In the genomic region with DNA sequence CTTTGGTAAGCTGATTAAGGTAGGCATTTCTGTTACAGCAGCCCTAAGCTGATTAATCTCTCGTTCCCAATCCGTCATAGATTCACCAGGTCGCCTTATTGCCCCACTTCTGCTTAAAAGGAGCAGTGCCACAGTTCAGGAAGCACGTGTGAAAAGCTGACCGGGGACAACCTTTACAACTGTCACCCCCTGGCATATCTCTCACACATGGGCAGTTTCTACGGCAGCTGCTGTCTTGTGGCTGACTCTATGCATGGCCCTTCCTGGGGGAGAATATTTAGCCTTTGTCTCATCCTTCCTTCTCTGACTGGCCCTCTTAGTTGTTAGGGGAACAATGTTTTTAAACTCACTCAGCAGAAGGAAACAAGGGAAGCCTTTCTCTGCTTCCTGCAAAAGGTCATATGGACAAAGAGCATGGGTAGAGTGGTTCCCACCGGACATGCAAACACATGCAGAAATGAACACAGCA, we compare ENCODE assay signal across 10 mouse cellular contexts.
DNase-seq lines count a peak whose midpoint lies in the region; ATAC-seq lines count a peak whose summit lies in the region.
"Had no signal": no experiment of that assay in that cellular context is flagged by ENCODE, and none has a peak within 500 bp of the region (broad histone marks: within the 10 kb centered on the region; RNA-seq: fewer than 3 reads in every experiment).

No protein-coding gene starts in this region.

- peak; percentile 1 for DNase-seq in lung, postnatal 25 days (ENCODE audit: low spot score)
- no peak for DNase-seq in lung, postnatal 14 days
- peak; percentile 16 for DNase-seq in kidney, postnatal 10 days
- DNase-seq in retina, postnatal 7 days (ENCODE audit: low read depth, low spot score) = peak; percentile 30
- DNase-seq in adrenal gland, postnatal 4 days (ENCODE audit: low spot score in 2 of 2) = no peak
- DNase-seq in frontal cortex, postnatal 36 days (ENCODE audit: low spot score in 2 of 2) = no peak
- DNase-seq: thymus, adult 18-20 months had no signal

- H3K9me3 ChIP-seq in forebrain, embryonic 12.5 days = no peaks in the 10 kb centered on the region
- no peaks in the 10 kb centered on the region for H3K9me3 ChIP-seq in forebrain, embryonic 16.5 days (ENCODE audit: control insufficient read depth, low read length)

- WGBS in forebrain, embryonic 12.5 days = 34% methylated on average over 7 of the region's 7 CpGs
- WGBS in forebrain, embryonic 16.5 days = 29% methylated on average over 7 of the region's 7 CpGs

- no peak for ATAC-seq in forebrain, embryonic 12.5 days (ENCODE audit: low FRiP score)
- ATAC-seq in forebrain, embryonic 16.5 days = no peak

- H3K27ac ChIP-seq in forebrain, embryonic 12.5 days = peak overlapping the region; percentile 46; the same call in 1 of the 2 replicates
- no peak overlapping the region; the same call in 1 of the 2 replicates for H3K27ac ChIP-seq in forebrain, embryonic 16.5 days (ENCODE audit: low read length)
- H3K27ac ChIP-seq: heart, adult 2 months had no signal

- H3K27me3 ChIP-seq in forebrain, embryonic 12.5 days = no peaks in the 10 kb centered on the region
- H3K27me3 ChIP-seq in forebrain, embryonic 16.5 days (replicated peaks; ENCODE audit: control insufficient read depth, insufficient read depth, low read length) = no peaks in the 10 kb centered on the region

- no peak overlapping the region for H3K4me3 ChIP-seq in forebrain, embryonic 12.5 days (replicated peaks)
- no peak overlapping the region for H3K4me3 ChIP-seq in forebrain, embryonic 16.5 days (replicated peaks; ENCODE audit: low read length)
- H3K4me3 ChIP-seq: heart, adult 2 months had no signal

- H3K36me3 ChIP-seq in forebrain, embryonic 12.5 days (replicated peaks) = no peaks in the 10 kb centered on the region
- H3K36me3 ChIP-seq in forebrain, embryonic 16.5 days (ENCODE audit: control insufficient read depth, insufficient read depth) = no peaks in the 10 kb centered on the region; the same call in 1 of the 2 replicates

- peaks cover 27% of the 10 kb centered on the region for H3K4me1 ChIP-seq in forebrain, embryonic 12.5 days
- H3K4me1 ChIP-seq in forebrain, embryonic 16.5 days (replicated peaks; ENCODE audit: control insufficient read depth, insufficient read depth, low read length) = peaks cover 14% of the 10 kb centered on the region

- 0 out of 2 replicates have a peak overlapping the region, but pooled peaks have one; percentile 7 for H3K9ac ChIP-seq in forebrain, embryonic 12.5 days
- H3K9ac ChIP-seq in forebrain, embryonic 16.5 days (replicated peaks; ENCODE audit: low read depth, low read length) = no peak overlapping the region

- H3K4me2 ChIP-seq in forebrain, embryonic 12.5 days = no peak overlapping the region
- H3K4me2 ChIP-seq in forebrain, embryonic 16.5 days (ENCODE audit: low read length) = no peak overlapping the region

Comparison
In these comparisons a context has a peak if more than half of its experiments do, and no peak if none do; other contexts are left out.
1. DNase-seq: peak in lung, postnatal 25 days (single experiment), kidney, postnatal 10 days (single experiment) and retina, postnatal 7 days (single experiment); none in lung, postnatal 14 days (single experiment), adrenal gland, postnatal 4 days (0 of 2) and frontal cortex, postnatal 36 days (0 of 2).